Mouse (Mus musculus) CH12.LX (cell line): Measurements from ENCODE around the gene Unc13b. TPM values are rescaled to one million over a fixed set of nuclear protein-coding genes. Genes with fewer than 3 reads are reported as not detected.

ENCODE experiments used
- DNase-seq: peaks from one replicate; pipeline ENCODE4 v3.0.0-alpha.2; 2013; ENCODE audit errors: extremely low read depth
- H3K27ac ChIP-seq: 2 replicates; pipeline ENCODE4 v1.5.1; 2012; ENCODE audit warnings: low read depth, mild to moderate bottlenecking, control low read depth, moderate library complexity; ENCODE audit not compliant: insufficient read depth
- H3K27me3 ChIP-seq: replicated peaks from 2 replicates; pipeline ENCODE3; 2012; ENCODE audit warnings: inconsistent platforms
- H3K36me3 ChIP-seq, 2 experiments: replicated peaks in 1 of 2; 2 replicates each; pipeline versions ENCODE3 to v1.6.1; 2012; ENCODE audit warnings: inconsistent platforms in 1 of 2, low read length in 1 of 2, mild to moderate bottlenecking in 1 of 2, mixed read lengths in 1 of 2, moderate library complexity in 1 of 2; ENCODE audit not compliant: control insufficient read depth in 1 of 2, insufficient read depth in 1 of 2
- H3K4me1 ChIP-seq, 2 experiments: 2 replicates each; pipeline ENCODE4 v1.6.1; 2012; ENCODE audit warnings: inconsistent platforms in 1 of 2, moderate library complexity in 1 of 2; ENCODE audit not compliant: insufficient read depth in 2 of 2, control insufficient read depth in 1 of 2
- H3K4me2 ChIP-seq: 2 replicates; pipeline ENCODE4 v1.6.1; 2012; ENCODE audit warnings: low read depth, mild to moderate bottlenecking, control low read depth; ENCODE audit not compliant: poor library complexity, insufficient read depth, severe bottlenecking
- H3K4me3 ChIP-seq, 3 experiments: fragments of 150-350 bp in 1 of 3; sonication (generic) in 1 of 3; replicated peaks in 1 of 3; 2 replicates each; pipeline versions ENCODE3 to v1.5.1; 2011 to 2012; ENCODE audit warnings: low read depth in 2 of 3, low read length in 2 of 3, mild to moderate bottlenecking in 2 of 3, moderate library complexity in 2 of 3, control low read depth in 1 of 3, improper control_type of control experiment in 1 of 3, inconsistent platforms in 1 of 3, mixed read lengths in 1 of 3; ENCODE audit not compliant: poor library complexity in 1 of 3
- H3K79me2 ChIP-seq: replicated peaks from 2 replicates; pipeline ENCODE4 v1.6.1; 2012; ENCODE audit warnings: mild to moderate bottlenecking, moderate library complexity; ENCODE audit not compliant: control insufficient read depth, poor library complexity, insufficient read depth, severe bottlenecking; ENCODE audit errors: extremely low read depth
- H3K9ac ChIP-seq: 2 replicates; pipeline ENCODE4 v1.6.1; 2012; ENCODE audit warnings: low read depth, mild to moderate bottlenecking, control low read depth, moderate library complexity; ENCODE audit not compliant: insufficient read depth
- H3K9me3 ChIP-seq: replicated peaks from 2 replicates; pipeline ENCODE3; 2012; ENCODE audit warnings: low read length, inconsistent platforms, mixed read lengths
- BHLHE40 ChIP-seq: IDR thresholded peaks from 2 replicates; pipeline ENCODE4 v1.6.1; 2011; ENCODE audit warnings: mild to moderate bottlenecking, low read depth, low read length, improper control_type of control experiment
- CTCF ChIP-seq, 2 experiments: IDR thresholded peaks in 1 of 2; conservative IDR thresholded peaks in 1 of 2; 2 replicates each; pipeline ENCODE4 v1.5.1; 2011 to 2012; ENCODE audit warnings: low read depth in 2 of 2, low read length in 2 of 2, improper control_type of control experiment in 1 of 2, inconsistent platforms in 1 of 2, mild to moderate bottlenecking in 1 of 2, moderate library complexity in 1 of 2
- E2F4 ChIP-seq: IDR thresholded peaks from 2 replicates; pipeline ENCODE4 v1.6.1; 2011; ENCODE audit warnings: low read depth, low read length, improper control_type of control experiment; ENCODE audit not compliant: insufficient replicate concordance
- ELF1 ChIP-seq: IDR thresholded peaks from 2 replicates; pipeline ENCODE4 v1.6.1; 2014; ENCODE audit warnings: low read depth, mild to moderate bottlenecking, inconsistent platforms, low read length, improper control_type of control experiment
- HCFC1 ChIP-seq: IDR thresholded peaks from 2 replicates; pipeline ENCODE4 v1.6.1; 2012; ENCODE audit warnings: low read depth, mild to moderate bottlenecking, inconsistent platforms, low read length, improper control_type of control experiment
- JUN ChIP-seq: IDR thresholded peaks from 2 replicates; pipeline ENCODE4 v1.6.1; 2011; ENCODE audit warnings: low read depth, mild to moderate bottlenecking, low read length, improper control_type of control experiment, moderate library complexity; ENCODE audit not compliant: insufficient read depth
- MAX ChIP-seq: IDR thresholded peaks from 2 replicates; pipeline ENCODE4 v1.6.1; 2011; ENCODE audit warnings: low read length, improper control_type of control experiment
- MAZ ChIP-seq: IDR thresholded peaks from 2 replicates; pipeline ENCODE4 v1.6.1; 2012; ENCODE audit warnings: low read depth, mild to moderate bottlenecking, inconsistent platforms, low read length, improper control_type of control experiment, moderate library complexity
- MEF2A ChIP-seq: IDR thresholded peaks from 2 replicates; pipeline ENCODE4 v1.6.1; 2014; ENCODE audit warnings: low read depth, mild to moderate bottlenecking, inconsistent platforms, low read length, improper control_type of control experiment, borderline replicate concordance
- NELFE ChIP-seq: IDR thresholded peaks from 2 replicates; pipeline ENCODE4 v1.6.1; 2011; ENCODE audit warnings: low read depth, low read length, improper control_type of control experiment
- RAD21 ChIP-seq: IDR thresholded peaks from 2 replicates; pipeline ENCODE4 v1.6.1; 2011; ENCODE audit warnings: low read depth, mild to moderate bottlenecking, low read length, improper control_type of control experiment, moderate library complexity
- SIN3A ChIP-seq: IDR thresholded peaks from 2 replicates; pipeline ENCODE4 v1.6.1; 2012; ENCODE audit warnings: low read length, improper control_type of control experiment, inconsistent platforms
- SMC3 ChIP-seq: IDR thresholded peaks from 2 replicates; pipeline ENCODE4 v1.6.1; 2011; ENCODE audit warnings: low read depth, low read length, improper control_type of control experiment
- TBP ChIP-seq: conservative IDR thresholded peaks from 2 replicates; pipeline ENCODE4 v1.6.1; 2011; ENCODE audit warnings: low read depth, low read length, improper control_type of control experiment
- ZNF384 ChIP-seq: IDR thresholded peaks from 2 replicates; pipeline ENCODE4 v1.6.1; 2012; ENCODE audit warnings: low read depth, low read length, improper control_type of control experiment, inconsistent platforms
- dilution Hi-C: fragments of 300-500 bp; cut with MboI; formaldehyde crosslinking; loops from 2 replicates; pipeline ENCODE4 v1.14.3; 2020; ENCODE audit warnings: low sequenced_read_pairs; ENCODE audit not compliant: extremely low pct_unique_long_range_greater_than_20kb, extremely low pct_ligation_motif_present
- in situ Hi-C: fragments of 300-500 bp; cut with MboI; formaldehyde crosslinking; loops from 3 replicates; pipeline ENCODE4 v1.14.3; 2019; ENCODE audit warnings: low sequenced_read_pairs, low pct_ligation_motif_present, low pct_unique_long_range_greater_than_20kb, mixed read lengths
- polyA plus RNA-seq: library from polyadenylated mRNA; unstranded; fragments of >175 nt; gene quantifications from 2 replicates; pipeline ENCODE4 v1.2.1, GENCODE M21; 2012; ENCODE audit warnings: low read depth; ENCODE audit not compliant: insufficient read length
- total RNA-seq, 2 experiments: library from RNA; depleted of rRNA; stranded (reverse); fragments of 300-350 nt in 1 of 2; fragments of >200 nt in 1 of 2; gene quantifications; 2 replicates each; pipeline ENCODE4 v1.2.3; 2012 to 2014

Unc13b gene
- total and polyA plus RNA-seq, 3 experiments = 0.08 to 0.23 (median 0.19) TPM

- Histone ChIP-seq H3K27me3 (no peaks in the 10 kb centered on the region), H3K4me1 (peaks cover 11 to 40% of the 10 kb centered on the region in 2 experiments), H3K9ac (no peak overlapping the region), H3K36me3 (no peaks in the 10 kb centered on the region), H3K79me2 (no peaks in the 10 kb centered on the region), H3K4me2 (no peak overlapping the region), H3K9me3 (no peaks in the 10 kb centered on the region), H3K4me3 (no peak overlapping the region), H3K27ac (no peak overlapping the region)
- DNase-seq = no peak
- in situ Hi-C loops = no loop called here
- TF ChIP-seq TBP (no peak), SIN3A (no peak), E2F4 (no peak), JUN (no peak), MAX (no peak), ZNF384 (no peak)
- dilution Hi-C loops = no loop called here
These were observed 12.1 kb upstream of the Unc13b start for GRCm38 (mm10) chr4:43046607-43047006.

- DNase-seq = peak; percentile 87
- H3K27me3 ChIP-seq = no peaks in the 10 kb centered on the region
- in situ Hi-C loops = no loop called here
- TF ChIP-seq MAZ (0 out of 2 replicates have a peak, but pooled peaks have one; percentile 46), SMC3 (peak; percentile 57), RAD21 (peak; percentile 87), HCFC1 (0 out of 2 replicates have a peak, but pooled peaks have one; percentile 13), ZNF384 (no peak), BHLHE40 (peak; percentile 26; the same call in 1 of the 2 replicates), ELF1 (peak; percentile 49), CTCF (conservative IDR thresholded peaks at IDR 0.05 in 1 of 2, IDR thresholded peaks at IDR 0.05 in 1 of 2; ENCODE audit: low read depth in 2 of 2, low read length in 2 of 2) (peak; percentile 71 to 87), MEF2A (no peak), JUN (no peak), NELFE (peak; percentile 21; the same call in 1 of the 2 replicates)
- no peaks in the 10 kb centered on the region for H3K36me3 ChIP-seq
- no peak overlapping the region for H3K4me3 ChIP-seq
- H3K9me3 ChIP-seq = no peaks in the 10 kb centered on the region
- H3K4me2 ChIP-seq = peak overlapping the region; percentile 82; the same call in 1 of the 2 replicates
- H3K4me1 ChIP-seq = peaks cover 12 to 37% of the 10 kb centered on the region in 2 experiments
- dilution Hi-C loops = no loop called here
- no peaks in the 10 kb centered on the region for H3K79me2 ChIP-seq
- H3K9ac ChIP-seq = no peak overlapping the region
- no peak overlapping the region for H3K27ac ChIP-seq
These were observed 11.5 kb upstream of the Unc13b start for GRCm38 (mm10) chr4:43047231-43047630.
